27 mouse cellular contexts compared by ENCODE assay signal in genomic region chr1:180179840-180180239, GRCm38 (mm10). TPM values are rescaled to one million over a fixed set of nuclear protein-coding genes. Genes with fewer than 3 reads are reported as not detected.
DNase-seq lines count a peak whose midpoint lies in the region; ATAC-seq and TF ChIP-seq lines count a peak whose summit lies in the region.
"Had no signal": no experiment of that assay in that cellular context is flagged by ENCODE, and none has a peak within 500 bp of the region (broad histone marks: within the 10 kb centered on the region; RNA-seq: fewer than 3 reads in every experiment).

No protein-coding gene starts in this region.

- TF ChIP-seq CTCF in heart, adult 2 months (IDR thresholded peaks at IDR 0.05), result no peak

- H3K27me3 ChIP-seq in heart, adult 2 months (ENCODE audit: control insufficient read depth, insufficient read depth, low read length), result no peaks in the 10 kb centered on the region
- H3K27me3 ChIP-seq in heart, embryonic 11.5 days (ENCODE audit: control insufficient read depth, insufficient read depth, low read length), result no peaks in the 10 kb centered on the region
- H3K27me3 ChIP-seq: midbrain, embryonic 15.5 days; neural tube, embryonic 13.5 days had no signal

- no peak overlapping the region for H3K4me2 ChIP-seq in heart, embryonic 11.5 days
- H3K4me2 ChIP-seq: midbrain, embryonic 15.5 days; neural tube, embryonic 13.5 days had no signal

- WGBS in heart, adult 2 months, result 61% methylated on average over 2 of the region's 2 CpGs
- 69% methylated on average over 2 of the region's 2 CpGs for WGBS in heart, embryonic 11.5 days (ENCODE audit: insufficient replicate concordance)

- peak; percentile 43; the same call in 1 of the 2 replicates for TF ChIP-seq EP300 in heart, adult 2 months (IDR thresholded peaks at IDR 0.05; ENCODE audit: insufficient read depth, low read depth, low read length)

- H3K4me1 ChIP-seq in heart, adult 2 months (ENCODE audit: control insufficient read depth, insufficient read depth, low read length), result peaks cover 11% of the 10 kb centered on the region; the same call in 1 of the 2 replicates
- no peaks in the 10 kb centered on the region for H3K4me1 ChIP-seq in heart, embryonic 11.5 days (ENCODE audit: control insufficient read depth, insufficient read depth, low read length)
- H3K4me1 ChIP-seq: midbrain, embryonic 15.5 days; neural tube, embryonic 13.5 days had no signal

- H3K36me3 ChIP-seq in heart, adult 2 months (ENCODE audit: control insufficient read depth, insufficient read depth, low read length), result no peaks in the 10 kb centered on the region; the same call in 1 of the 2 replicates
- H3K36me3 ChIP-seq in heart, embryonic 11.5 days (ENCODE audit: control insufficient read depth, insufficient read depth, low read length), result no peaks in the 10 kb centered on the region
- H3K36me3 ChIP-seq: forebrain, embryonic 10.5 days; hindbrain, embryonic 10.5 days; midbrain, embryonic 15.5 days; neural tube, embryonic 13.5 days had no signal

- H3K9ac ChIP-seq in heart, adult 2 months (ENCODE audit: low read depth, low read length), result peak overlapping the region; percentile 18
- H3K9ac ChIP-seq in heart, embryonic 11.5 days (ENCODE audit: low read depth, low read length), result no peak overlapping the region; the same call in 1 of the 2 replicates
- H3K9ac ChIP-seq: forebrain, postnatal 0 days; liver, postnatal 0 days; midbrain, embryonic 15.5 days; neural tube, embryonic 13.5 days had no signal

- peak; percentile 26 for DNase-seq in adrenal gland, postnatal 10 days
- DNase-seq in adrenal gland, adult 2 months, result no peak
- DNase-seq in heart, adult 2 months, result peak in 1 of 2 experiments; percentile 56
- DNase-seq in kidney, postnatal 10 days, result peak; percentile 5
- DNase-seq in kidney, adult 11 months, result no peak
- DNase-seq in skeletal muscle tissue, adult 2 months (ENCODE audit: low read depth, low spot score), result peak; percentile 84
- DNase-seq: cerebellum, adult 11-12 months; cerebellum, postnatal 14 days; forebrain, postnatal 0 days; left cerebral cortex, postnatal 4 days; liver; liver, postnatal 0 days; retina, postnatal 1 day; right cerebral cortex, postnatal 25 days; thymus, postnatal 25 days had no signal

- no peaks in the 10 kb centered on the region; the same call in 1 of the 2 replicates for H3K79me2 ChIP-seq in heart, adult 2 months (replicated peaks; ENCODE audit: control insufficient read depth, insufficient read depth, low read length)

- ATAC-seq in heart, embryonic 11.5 days (replicated peaks; ENCODE audit: insufficient number of reproducible peaks, low FRiP score, low TSS enrichment), result no peak
- ATAC-seq in inflammation-experienced regulatory T-cells, adult 6 months, result no peak
- ATAC-seq: forebrain, postnatal 0 days; hindbrain, embryonic 16.5 days; intestine, embryonic 16.5 days; liver, postnatal 0 days; lung, postnatal 0 days; midbrain, embryonic 15.5 days had no signal

- intact Hi-C loops in heart, adult 2 months (cut with DNase I), result no loop called here

- H3K4me3 ChIP-seq in heart, adult 2 months, result no peak overlapping the region
- H3K4me3 ChIP-seq in heart, embryonic 11.5 days (ENCODE audit: low read depth, low read length), result no peak overlapping the region
- H3K4me3 ChIP-seq: forebrain, embryonic 10.5 days; hindbrain, embryonic 10.5 days; left cerebral cortex, adult 2 months; midbrain, embryonic 15.5 days; neural tube, embryonic 13.5 days had no signal

- H3K9me3 ChIP-seq in heart, embryonic 11.5 days (replicated peaks; ENCODE audit: control insufficient read depth, low read length), result no peaks in the 10 kb centered on the region
- H3K9me3 ChIP-seq: forebrain, embryonic 10.5 days; hindbrain, embryonic 10.5 days; midbrain, embryonic 15.5 days; neural tube, embryonic 13.5 days had no signal

- no peak for TF ChIP-seq POLR2A in heart, adult 2 months (IDR thresholded peaks at IDR 0.05; ENCODE audit: insufficient read depth, low read depth, low read length)

- H3K27ac ChIP-seq in heart, adult 2 months, result peak overlapping the region; percentile 87
- no peak overlapping the region for H3K27ac ChIP-seq in heart, embryonic 11.5 days (ENCODE audit: low read depth, low read length)
- H3K27ac ChIP-seq: forebrain, embryonic 10.5 days; hindbrain, embryonic 10.5 days; kidney, postnatal 0 days; left cerebral cortex, adult 2 months; macrophage; midbrain, embryonic 15.5 days; neural tube, embryonic 13.5 days had no signal

RNA-seq across cellular contexts. Expression of gene Coq8a, which starts 19.6 kb away (rescaled TPM):
- 1,000 to 10,000 TPM; 1,138 to 1,532 TPM for total RNA-seq in adrenal gland, postnatal 10 days (2021)
- total RNA-seq in adrenal gland, adult 2 months (2021), result 100 to 1,000 TPM; 290 to 315 TPM
- 141 and 188 TPM in 2 replicates for polyA plus RNA-seq in adrenal gland, adult 2 months (2012; rRNA removed)
- total RNA-seq in heart, adult 2 months (2021), result 100 to 1,000 TPM; 783 to 919 TPM
- 468 and 899 TPM in 2 replicates for polyA plus RNA-seq in heart, adult 2 months (2012; rRNA removed)
- polyA plus RNA-seq in heart, embryonic 11.5 days (2014; fragmentation: Nextera tagmentation; extraction: Ambion mirVana), result 8.6 and 10.8 TPM in 2 replicates
- 10 to 100 TPM; 25.8 to 50.3 (median 43.8) TPM for polyA plus RNA-seq in inflammation-experienced regulatory T-cells, adult 6 months (2017; shearing (Covaris generic))

Comparison
In these comparisons a context has a peak if more than half of its experiments do, and no peak if none do; other contexts are left out.
1. DNase-seq: peak in adrenal gland, postnatal 10 days (single experiment), kidney, postnatal 10 days (single experiment) and skeletal muscle tissue, adult 2 months (single experiment); none in adrenal gland, adult 2 months (single experiment) and kidney, adult 11 months (single experiment).